Mouse (Mus musculus) A20 (cell line): ENCODE data around the gene Wnt11.

Experiments
- DNase-seq: peaks from one replicate; pipeline ENCODE4 v3.0.0-alpha.2; 2011; ENCODE audit warnings: low read depth, low spot score

Gene Wnt11

GRCm38 (mm10) chr7:98828876-98829275, 6.0 kb upstream of the Wnt11 start:
- no peak for DNase-seq

- no peak for DNase-seq
Observed at GRCm38 (mm10) chr7:98831290-98831689, 3.6 kb upstream of the Wnt11 start.

DNA sequence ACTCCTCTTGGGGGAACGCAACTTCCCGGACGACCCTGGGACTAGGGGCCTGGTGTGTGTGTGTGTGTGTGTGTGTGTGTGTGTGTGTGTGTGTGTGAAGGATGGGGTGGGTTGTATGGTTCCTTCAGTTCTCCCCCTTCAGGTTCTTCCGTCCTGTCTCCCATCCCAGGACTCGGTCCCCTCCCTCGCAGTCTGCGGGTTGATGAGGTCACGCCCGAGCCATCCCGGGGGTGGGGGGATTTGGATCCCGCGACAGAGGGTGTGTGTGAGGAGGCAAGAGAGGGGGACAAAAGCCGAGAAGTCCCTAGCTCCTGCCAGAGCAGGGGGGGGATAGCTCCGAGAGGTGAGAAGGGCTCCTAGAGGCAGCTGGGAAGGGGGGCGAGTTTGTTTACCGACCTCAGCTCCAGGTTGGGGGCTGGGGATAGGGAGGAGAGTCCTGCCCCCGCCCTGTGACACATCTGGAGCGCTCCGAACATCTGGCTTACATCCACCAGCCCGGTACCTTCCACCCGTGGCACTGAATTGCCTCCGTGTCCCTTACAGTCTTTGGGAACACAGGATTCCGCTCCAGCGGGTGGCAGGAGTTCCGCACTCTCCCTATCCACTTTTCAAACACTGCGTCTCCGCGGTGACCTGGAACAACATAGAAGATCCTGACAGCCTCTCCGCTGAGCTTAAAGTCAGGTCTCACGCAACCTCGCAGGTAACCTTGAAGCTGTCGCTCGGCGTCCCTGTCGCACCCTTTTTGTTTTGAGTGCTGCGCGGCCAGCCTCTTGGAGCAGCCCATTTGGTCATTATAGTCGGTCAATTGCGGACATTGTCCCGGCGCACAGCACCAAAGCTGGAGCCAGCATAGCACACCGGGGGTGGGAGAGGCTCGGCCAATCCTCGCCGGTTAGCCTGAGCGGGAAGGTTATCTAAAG, 868 bp downstream of the Wnt11 start:
- no peak for DNase-seq

- peak; percentile 43 for DNase-seq
Observed at GRCm38 (mm10) chr7:98836646-98837045, 1.7 kb downstream of the Wnt11 start.

DNA sequence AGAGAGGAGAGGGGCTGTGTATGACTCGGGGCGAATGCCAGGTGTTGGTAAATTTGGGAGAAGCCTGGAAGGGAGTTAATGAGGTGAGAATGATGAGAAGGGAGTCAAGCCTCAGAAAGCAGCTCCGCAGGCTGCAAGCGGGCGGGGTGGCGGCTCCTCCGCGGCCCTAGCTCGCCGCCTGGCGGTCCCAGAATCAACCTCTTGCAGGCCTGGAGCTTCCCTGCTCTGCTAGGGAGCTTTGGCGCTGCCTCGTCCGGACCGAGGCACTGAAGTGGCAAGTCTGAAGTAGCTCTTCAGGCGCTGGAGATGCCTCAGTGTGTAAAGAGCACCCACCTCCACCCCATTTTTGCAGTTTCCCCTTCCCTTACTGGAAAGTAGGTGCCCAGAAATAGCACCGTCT, 3.0 kb downstream of the Wnt11 start:
- DNase-seq, result peak; percentile 47

DNA sequence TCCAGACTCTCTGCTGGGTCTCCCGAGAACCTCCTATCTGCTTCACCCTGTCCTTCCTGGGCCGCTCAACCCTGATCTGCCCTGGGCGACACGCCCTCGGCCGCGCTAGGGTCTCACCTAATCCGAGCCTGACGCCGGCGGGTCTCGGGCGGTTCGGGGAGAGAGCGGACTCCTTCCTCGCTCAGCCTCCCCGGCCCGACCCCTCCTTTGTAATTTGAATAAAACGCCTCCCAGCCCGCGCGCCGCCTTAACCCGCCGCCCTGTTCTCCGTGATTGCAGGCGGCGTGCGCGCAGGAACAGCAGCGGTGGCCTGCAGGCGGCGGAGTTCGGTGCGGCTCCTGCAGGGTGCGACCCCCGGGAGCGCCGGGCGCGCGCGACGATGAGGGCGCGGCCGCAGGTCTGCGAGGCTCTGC, 3.8 kb downstream of the Wnt11 start:
- DNase-seq, result no peak

DNA sequence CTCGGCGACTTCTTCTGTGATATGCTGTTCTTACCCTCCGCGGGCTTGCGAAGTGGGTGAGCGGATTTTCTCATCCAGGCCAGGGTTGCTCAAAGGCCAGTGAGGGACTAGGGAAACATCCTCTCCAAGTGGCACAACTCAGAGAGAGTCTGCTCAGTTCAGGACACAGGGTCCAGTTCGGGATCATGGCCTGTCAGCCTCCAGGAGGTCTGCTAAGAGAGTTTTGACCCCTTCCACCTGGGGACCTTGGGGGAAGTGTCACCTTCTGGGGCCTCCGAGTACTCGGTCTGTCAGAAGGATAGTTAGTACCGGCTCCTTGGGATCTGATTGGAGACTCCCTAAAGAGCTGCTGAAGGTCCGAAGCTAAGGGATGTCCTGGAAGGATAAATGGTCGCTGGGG, 4.4 kb downstream of the Wnt11 start:
- no peak for DNase-seq

GRCm38 (mm10) chr7:98840771-98841170, 5.9 kb downstream of the Wnt11 start:
- no peak for DNase-seq

DNA sequence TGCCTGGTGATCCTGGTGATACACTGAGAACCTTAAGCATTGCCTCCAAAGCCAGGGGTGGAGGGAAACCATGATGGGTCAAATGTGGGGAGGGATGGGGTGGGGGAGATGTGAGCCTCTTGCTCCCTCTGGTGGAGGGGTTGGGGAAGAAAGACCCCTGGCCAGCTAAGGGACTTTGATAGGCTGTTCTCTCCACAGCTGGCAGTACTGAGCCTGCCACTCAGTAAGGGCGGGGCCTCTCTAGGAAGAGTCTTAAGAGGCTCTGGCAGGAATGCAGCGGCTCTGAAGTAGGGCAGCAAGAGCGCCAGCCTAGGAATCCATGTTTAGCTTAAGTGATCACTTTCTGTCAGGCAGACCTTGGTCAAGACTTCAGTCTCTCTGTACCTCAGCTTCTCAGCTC, 6.9 kb downstream of the Wnt11 start:
- DNase-seq, result peak; percentile 24

DNA sequence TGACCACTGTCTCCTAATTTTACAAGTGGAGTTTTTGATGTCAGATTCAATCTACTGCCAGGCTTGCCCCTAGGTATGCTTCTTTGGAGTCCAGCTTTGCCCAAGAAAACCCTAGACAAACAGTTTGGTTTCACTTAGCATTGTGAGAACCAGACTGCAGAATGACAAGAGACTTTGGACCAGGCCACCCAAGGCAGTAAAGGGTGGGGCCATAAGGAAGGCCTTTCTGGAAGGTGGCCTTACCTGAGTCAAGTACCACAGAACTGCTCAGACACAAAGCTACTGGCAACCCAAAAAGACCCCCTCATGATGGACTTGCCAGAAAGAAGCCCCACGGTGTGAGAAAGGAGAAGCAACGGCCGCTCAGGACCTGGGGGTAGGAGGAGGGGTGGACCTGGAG, 8.1 kb downstream of the Wnt11 start:
- no peak for DNase-seq

DNA sequence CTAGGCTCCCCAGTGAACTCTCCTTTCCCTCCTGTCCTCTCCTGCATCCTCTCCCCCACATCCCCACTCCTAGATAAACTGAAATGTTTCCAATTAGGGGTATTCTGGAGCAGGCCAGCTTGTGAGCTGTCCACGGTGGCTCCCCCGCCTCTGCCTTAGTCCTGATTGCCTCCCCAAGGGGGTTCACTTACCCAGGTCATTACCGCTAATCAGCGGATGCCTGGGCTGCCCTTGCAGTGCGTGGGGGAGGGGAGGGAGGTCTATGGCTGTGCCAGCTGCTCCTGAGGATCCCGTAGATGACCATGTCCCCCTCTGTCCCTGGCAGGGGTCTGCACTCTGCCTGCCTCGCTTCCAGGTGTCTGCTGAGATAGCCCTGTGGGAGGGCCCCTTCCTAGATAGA, 8.7 kb downstream of the Wnt11 start:
- DNase-seq, result no peak

GRCm38 (mm10) chr7:98848899-98849640, 14.2 kb downstream of the Wnt11 start:
- DNase-seq, result no peak

- DNase-seq, result no peak
Observed at GRCm38 (mm10) chr7:98850388-98850787, 15.5 kb downstream of the Wnt11 start.

DNA sequence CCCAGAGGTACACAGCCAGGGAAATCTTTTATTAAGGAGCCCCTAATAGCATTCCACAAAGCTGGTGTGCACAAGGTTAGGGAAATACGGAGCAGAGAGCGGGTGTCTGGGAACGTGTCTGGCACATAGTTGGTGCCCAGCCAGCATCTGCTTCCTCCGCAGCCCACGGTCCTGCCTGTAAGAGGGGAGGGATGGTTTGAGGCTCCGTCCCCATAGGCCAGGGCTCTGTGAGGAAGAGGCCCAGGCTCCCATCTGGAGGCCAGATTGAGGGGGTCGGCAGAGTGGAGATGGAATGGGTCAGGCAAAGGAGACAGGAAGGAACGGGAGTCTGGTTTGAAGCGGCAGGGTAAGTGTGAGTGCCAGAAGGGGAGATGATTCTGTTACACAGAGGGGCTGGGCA, 16.3 kb downstream of the Wnt11 start:
- DNase-seq, result no peak

DNA sequence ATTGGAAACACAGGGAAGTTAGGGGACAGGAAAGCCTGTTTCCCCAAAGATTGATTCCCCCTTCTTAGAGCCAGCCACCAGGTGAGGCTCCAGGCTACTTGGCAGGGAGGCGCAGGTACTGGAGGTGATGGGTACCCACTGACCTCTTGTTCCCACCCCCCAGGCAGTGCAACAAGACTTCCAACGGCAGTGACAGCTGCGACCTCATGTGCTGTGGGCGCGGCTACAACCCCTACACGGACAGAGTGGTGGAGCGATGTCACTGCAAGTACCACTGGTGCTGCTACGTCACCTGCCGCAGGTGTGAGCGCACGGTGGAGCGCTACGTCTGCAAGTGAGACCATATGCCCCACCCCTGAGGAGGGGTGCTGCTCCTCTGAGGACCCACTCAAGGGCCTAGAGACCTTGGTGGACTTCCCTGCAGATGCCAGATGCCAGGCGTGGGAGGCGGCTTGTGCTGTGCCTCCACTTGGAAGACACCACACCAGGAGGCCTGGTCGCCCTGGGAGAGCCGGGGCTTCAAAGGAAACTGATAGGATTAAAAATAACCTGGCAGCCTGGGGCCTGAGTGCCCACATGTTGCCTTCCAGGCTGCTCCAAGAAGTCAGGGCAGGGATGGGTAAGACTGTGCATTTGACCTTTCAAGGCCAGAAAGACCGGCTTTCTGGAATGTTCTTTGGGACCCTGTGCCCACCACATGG, 18.2 kb downstream of the Wnt11 start:
- no peak for DNase-seq

DNA sequence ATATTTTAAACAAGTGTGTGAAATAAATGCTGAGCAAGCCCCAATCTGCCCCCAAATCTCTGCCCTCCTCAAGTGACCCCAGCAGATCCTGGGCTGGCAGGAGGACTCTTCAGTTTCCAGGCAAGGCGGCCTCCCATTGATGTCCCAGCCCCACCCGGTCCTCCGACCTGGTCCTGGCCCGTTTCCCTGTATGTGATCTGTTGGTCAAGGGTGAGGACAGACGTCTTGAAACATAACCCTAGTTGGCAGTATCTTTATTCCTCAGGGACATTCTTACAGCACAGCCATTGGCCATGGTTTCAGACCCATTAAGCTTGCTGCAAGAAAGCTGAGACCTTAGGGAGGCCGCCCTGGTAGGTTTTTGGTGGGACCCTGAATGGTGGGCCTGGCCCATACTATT, 18.9 kb downstream of the Wnt11 start:
- no peak for DNase-seq

GRCm38 (mm10) chr7:98855388-98855787, 20.5 kb downstream of the Wnt11 start:
- DNase-seq, result no peak

GRCm38 (mm10) chr7:98856128-98856527, 21.2 kb downstream of the Wnt11 start:
- no peak for DNase-seq

GRCm38 (mm10) chr7:98857094-98857493, 22.2 kb downstream of the Wnt11 start:
- no peak for DNase-seq

- no peak for DNase-seq
Observed at GRCm38 (mm10) chr7:98861002-98861401, 26.1 kb downstream of the Wnt11 start.

DNA sequence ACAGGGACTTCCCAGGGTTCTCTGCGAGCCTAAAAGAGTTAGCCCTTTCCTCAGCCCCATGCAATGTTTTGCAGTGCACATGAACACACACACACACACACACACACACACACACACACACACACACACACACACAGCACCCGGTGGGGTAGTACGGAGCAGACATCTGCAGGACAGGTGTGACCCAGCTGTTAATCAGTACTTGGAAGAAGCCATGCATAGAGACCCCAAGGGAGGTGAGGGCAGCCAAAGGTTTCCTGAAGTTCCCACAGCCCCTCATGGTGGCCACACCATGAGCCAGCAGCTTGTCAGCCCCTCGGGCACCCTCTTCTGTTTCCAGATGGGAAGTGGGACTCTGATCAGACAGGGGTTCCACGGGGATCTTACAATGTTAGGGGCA, 28.1 kb downstream of the Wnt11 start:
- DNase-seq, result no peak
